Mouse (Mus musculus) heart, embryonic 13.5 days (tissue): Measurements from ENCODE around the gene Galnt14. TPM values are rescaled to one million over a fixed set of nuclear protein-coding genes. Genes with fewer than 3 reads are reported as not detected.

Source experiments
- ATAC-seq: fragments of 200-750 bp; cut with Nextera tagmentation; 2 replicates; pipeline ENCODE4 v1.8.0; 2017; ENCODE audit warnings: moderate TSS enrichment; ENCODE audit not compliant: insufficient number of reproducible peaks, low FRiP score, low TSS enrichment; ENCODE audit errors: extremely low read depth
- H3K27ac ChIP-seq: fragments of 300-500 bp; sonication (generic); replicated peaks from 2 replicates; pipeline ENCODE4 v1.5.1; 2015; ENCODE audit warnings: moderate library complexity, mild to moderate bottlenecking, inconsistent platforms
- H3K27me3 ChIP-seq: fragments of 300-500 bp; sonication (generic); replicated peaks from 2 replicates; pipeline ENCODE4 v1.6.1; 2015; ENCODE audit warnings: mild to moderate bottlenecking, inconsistent platforms
- H3K36me3 ChIP-seq: fragments of 300-500 bp; sonication (generic); 2 replicates; pipeline ENCODE4 v1.6.1; 2015; ENCODE audit warnings: mild to moderate bottlenecking, inconsistent platforms
- H3K4me1 ChIP-seq: fragments of 300-500 bp; sonication (generic); 2 replicates; pipeline ENCODE4 v1.6.1; 2015; ENCODE audit warnings: inconsistent platforms
- H3K4me2 ChIP-seq: fragments of 300-500 bp; sonication (generic); 2 replicates; pipeline ENCODE4 v1.6.1; 2015; ENCODE audit warnings: inconsistent platforms, mild to moderate bottlenecking, moderate library complexity
- H3K4me3 ChIP-seq: fragments of 300-500 bp; sonication (generic); 2 replicates; pipeline ENCODE4 v1.5.1; 2015; ENCODE audit warnings: moderate library complexity, mild to moderate bottlenecking, inconsistent platforms
- H3K9ac ChIP-seq: fragments of 300-500 bp; sonication (generic); 2 replicates; pipeline ENCODE4 v1.6.1; 2015; ENCODE audit warnings: inconsistent platforms, mild to moderate bottlenecking, moderate library complexity
- H3K9me3 ChIP-seq: fragments of 300-500 bp; sonication (generic); 2 replicates; pipeline ENCODE4 v1.6.1; 2016; ENCODE audit warnings: inconsistent platforms
- WGBS: fragments of 180-500 bp; shearing (Covaris S2); methylation state at CpG from one replicate; pipeline ENCODE4 v1.1.7; 2015; ENCODE audit warnings: mixed read lengths; 5-methylcytosine and 5-hydroxymethylcytosine counted together
- polyA plus RNA-seq: library from polyadenylated mRNA; unstranded; fragments of >200 nt; fragmentation: Nextera tagmentation; extraction: Ambion mirVana; gene quantifications from 2 replicates; pipeline ENCODE4 v1.2.1, GENCODE M21; 2015

Gene Galnt14
- polyA plus RNA-seq, 1 experiment from 2014 or later = 1.1 TPM

GRCm38 (mm10) chr17:73487792-73488191 is 222.5 kb downstream of the Galnt14 start:
- H3K27ac ChIP-seq = no peak overlapping the region
- H3K4me1 ChIP-seq = no peaks in the 10 kb centered on the region
- no peaks in the 10 kb centered on the region; the same call in 1 of the 2 replicates for H3K27me3 ChIP-seq
- H3K36me3 ChIP-seq = no peaks in the 10 kb centered on the region
- ATAC-seq = no peak
- no peaks in the 10 kb centered on the region for H3K9me3 ChIP-seq
- WGBS = 23% methylated on average over 13 of the region's 13 CpGs
- H3K4me3 ChIP-seq = no peak overlapping the region
- no peak overlapping the region for H3K4me2 ChIP-seq
- H3K9ac ChIP-seq = no peak overlapping the region

- H3K4me3 ChIP-seq = no peak overlapping the region
- no peak overlapping the region for H3K4me2 ChIP-seq
- H3K9ac ChIP-seq = no peak overlapping the region
- no peak overlapping the region for H3K27ac ChIP-seq
- H3K4me1 ChIP-seq = no peaks in the 10 kb centered on the region
- no peaks in the 10 kb centered on the region for H3K9me3 ChIP-seq
- no peak for ATAC-seq
- no peaks in the 10 kb centered on the region; the same call in 1 of the 2 replicates for H3K27me3 ChIP-seq
- WGBS = 48% methylated on average over 3 of the region's 3 CpGs
- H3K36me3 ChIP-seq = no peaks in the 10 kb centered on the region
These were observed 222.9 kb downstream of the Galnt14 start for GRCm38 (mm10) chr17:73487380-73487779.

- ATAC-seq = no peak
- Histone ChIP-seq H3K4me2 (no peak overlapping the region), H3K27me3 (0 out of 2 replicates have a peak, but pooled peaks cover 3% of the 10 kb centered on the region), H3K36me3 (no peaks in the 10 kb centered on the region), H3K9me3 (no peaks in the 10 kb centered on the region), H3K4me3 (no peak overlapping the region), H3K4me1 (no peaks in the 10 kb centered on the region), H3K9ac (no peak overlapping the region), H3K27ac (no peak overlapping the region)
- WGBS = 63% methylated on average over 11 of the region's 11 CpGs
These were observed 232.9 kb downstream of the Galnt14 start for GRCm38 (mm10) chr17:73477096-73478076.

GRCm38 (mm10) chr17:73474371-73474770 is 235.9 kb downstream of the Galnt14 start:
- H3K4me1 ChIP-seq = no peaks in the 10 kb centered on the region
- H3K27me3 ChIP-seq = 0 out of 2 replicates have a peak, but pooled peaks cover 3% of the 10 kb centered on the region
- no peak overlapping the region for H3K4me3 ChIP-seq
- no peaks in the 10 kb centered on the region for H3K9me3 ChIP-seq
- no peak for ATAC-seq
- H3K9ac ChIP-seq = no peak overlapping the region
- no peaks in the 10 kb centered on the region for H3K36me3 ChIP-seq
- H3K27ac ChIP-seq = no peak overlapping the region
- WGBS = 43% methylated on average over 7 of the region's 7 CpGs
- no peak overlapping the region for H3K4me2 ChIP-seq

- Histone ChIP-seq H3K4me2 (no peak overlapping the region), H3K4me3 (no peak overlapping the region), H3K4me1 (no peaks in the 10 kb centered on the region), H3K9ac (no peak overlapping the region), H3K27me3 (0 out of 2 replicates have a peak, but pooled peaks cover 3% of the 10 kb centered on the region), H3K9me3 (no peaks in the 10 kb centered on the region), H3K36me3 (no peaks in the 10 kb centered on the region), H3K27ac (no peak overlapping the region)
- 68% methylated on average over 3 of the region's 3 CpGs for WGBS
- ATAC-seq = no peak
These were observed 237.2 kb downstream of the Galnt14 start for GRCm38 (mm10) chr17:73473012-73473411.

GRCm38 (mm10) chr17:73460874-73461273 is 249.4 kb downstream of the Galnt14 start:
- H3K4me3 ChIP-seq = no peak overlapping the region
- ATAC-seq = no peak
- H3K9ac ChIP-seq = no peak overlapping the region
- H3K27me3 ChIP-seq = no peaks in the 10 kb centered on the region
- 81% methylated on average over 4 of the region's 4 CpGs for WGBS
- no peak overlapping the region for H3K4me2 ChIP-seq
- no peaks in the 10 kb centered on the region for H3K36me3 ChIP-seq
- H3K4me1 ChIP-seq = no peaks in the 10 kb centered on the region
- H3K27ac ChIP-seq = no peak overlapping the region
- H3K9me3 ChIP-seq = no peaks in the 10 kb centered on the region

GRCm38 (mm10) chr17:73458741-73459140 is 251.5 kb downstream of the Galnt14 start:
- Histone ChIP-seq H3K27ac (no peak overlapping the region), H3K9me3 (no peaks in the 10 kb centered on the region), H3K9ac (no peak overlapping the region), H3K27me3 (no peaks in the 10 kb centered on the region), H3K4me2 (no peak overlapping the region), H3K36me3 (no peaks in the 10 kb centered on the region), H3K4me3 (no peak overlapping the region), H3K4me1 (no peaks in the 10 kb centered on the region)
- no peak for ATAC-seq
- WGBS = 64% methylated on average over 4 of the region's 4 CpGs

GRCm38 (mm10) chr17:73456551-73456950 is 253.7 kb downstream of the Galnt14 start:
- Histone ChIP-seq H3K4me2 (no peak overlapping the region), H3K27ac (no peak overlapping the region), H3K9ac (no peak overlapping the region), H3K4me1 (no peaks in the 10 kb centered on the region), H3K9me3 (no peaks in the 10 kb centered on the region), H3K4me3 (no peak overlapping the region), H3K36me3 (no peaks in the 10 kb centered on the region), H3K27me3 (no peaks in the 10 kb centered on the region)
- WGBS = 74% methylated on average over 2 of the region's 2 CpGs
- no peak for ATAC-seq

GRCm38 (mm10) chr17:73453646-73454045 is 256.6 kb downstream of the Galnt14 start:
- no peak for ATAC-seq

GRCm38 (mm10) chr17:73452151-73452760 is 258.0 kb downstream of the Galnt14 start:
- WGBS = 81% methylated on average over 4 of the region's 4 CpGs

More at GRCm38 (mm10) chr17:73453646-73454045, 256.6 kb downstream of the Galnt14 start:
- Histone ChIP-seq H3K4me2 (no peak overlapping the region), H3K36me3 (no peaks in the 10 kb centered on the region), H3K4me3 (no peak overlapping the region), H3K9me3 (no peaks in the 10 kb centered on the region), H3K9ac (no peak overlapping the region), H3K27me3 (no peaks in the 10 kb centered on the region), H3K4me1 (no peaks in the 10 kb centered on the region), H3K27ac (no peak overlapping the region)
- 71% methylated on average over 3 of the region's 3 CpGs for WGBS

GRCm38 (mm10) chr17:73449104-73449503 is 261.1 kb downstream of the Galnt14 start:
- Histone ChIP-seq H3K9me3 (no peaks in the 10 kb centered on the region), H3K27me3 (no peaks in the 10 kb centered on the region), H3K9ac (no peak overlapping the region), H3K36me3 (no peaks in the 10 kb centered on the region), H3K4me1 (no peaks in the 10 kb centered on the region), H3K4me3 (no peak overlapping the region), H3K27ac (no peak overlapping the region), H3K4me2 (no peak overlapping the region)
- no peak for ATAC-seq

More at GRCm38 (mm10) chr17:73452151-73452760, 258.0 kb downstream of the Galnt14 start:
- no peak overlapping the region for H3K9ac ChIP-seq
- H3K36me3 ChIP-seq = no peaks in the 10 kb centered on the region
- H3K9me3 ChIP-seq = no peaks in the 10 kb centered on the region
- no peak overlapping the region for H3K4me2 ChIP-seq
- H3K4me1 ChIP-seq = no peaks in the 10 kb centered on the region
- ATAC-seq = no peak
- H3K4me3 ChIP-seq = no peak overlapping the region
- no peaks in the 10 kb centered on the region for H3K27me3 ChIP-seq
- H3K27ac ChIP-seq = no peak overlapping the region
